Mouse (Mus musculus): ENCODE results near the gene AL607142.1.
A peak's percentile ranks its signal among the peaks of the same experiment; 100 is the strongest.

Gene AL607142.1

DNA sequence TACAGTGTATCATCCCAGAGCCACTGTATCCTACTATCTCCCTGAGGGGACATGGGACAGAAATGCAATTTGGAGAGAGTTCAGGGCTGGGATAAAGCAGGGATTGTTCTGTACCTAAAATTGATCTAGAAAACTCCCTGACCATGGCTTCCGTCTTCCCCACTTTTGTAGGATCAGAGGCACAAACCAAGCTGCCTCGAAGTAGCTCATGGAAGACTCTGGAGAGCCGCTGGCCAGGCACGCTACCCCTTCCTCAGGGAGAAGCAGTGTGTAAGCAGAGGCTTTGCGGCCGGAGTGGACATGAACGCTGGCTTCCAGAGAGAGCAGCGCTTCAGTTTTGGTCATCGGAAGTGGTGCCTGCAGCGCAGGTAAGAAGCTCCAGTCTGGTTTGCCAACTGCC is at the start of gene AL607142.1:
Gene AL607142.1, plus strand, starts transcription at position 301 of the 400 bp plus-strand sequence.
- no peak for DNase-seq (ENCODE audit: low read depth, low spot score)

DNA sequence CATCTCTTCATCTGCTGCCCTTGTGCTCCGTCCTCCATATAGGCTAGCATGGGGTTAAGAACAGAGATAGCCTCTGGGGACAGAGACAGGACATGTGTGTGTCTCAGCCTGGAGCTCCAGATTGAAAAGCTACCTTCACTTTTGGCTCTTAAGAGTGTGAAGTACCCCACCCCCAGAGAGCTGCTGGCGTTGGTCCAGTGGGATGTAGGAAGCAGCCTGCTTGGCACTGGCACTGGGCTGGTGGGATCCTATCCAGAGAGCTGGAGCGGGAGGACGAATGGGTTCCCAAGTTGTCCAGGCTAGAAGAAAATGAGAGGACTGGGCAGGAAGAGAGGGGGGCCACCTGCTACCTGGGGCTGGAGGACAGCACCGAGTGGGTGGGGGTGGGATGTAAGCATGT is 46.4 kb upstream of the AL607142.1 start:
- no peak for DNase-seq (ENCODE audit: low read depth, low spot score)

GRCm38 (mm10) chr4:120022392-120022791 is 42.4 kb upstream of the AL607142.1 start:
- DNase-seq (ENCODE audit: low read depth, low spot score) = no peak

DNA sequence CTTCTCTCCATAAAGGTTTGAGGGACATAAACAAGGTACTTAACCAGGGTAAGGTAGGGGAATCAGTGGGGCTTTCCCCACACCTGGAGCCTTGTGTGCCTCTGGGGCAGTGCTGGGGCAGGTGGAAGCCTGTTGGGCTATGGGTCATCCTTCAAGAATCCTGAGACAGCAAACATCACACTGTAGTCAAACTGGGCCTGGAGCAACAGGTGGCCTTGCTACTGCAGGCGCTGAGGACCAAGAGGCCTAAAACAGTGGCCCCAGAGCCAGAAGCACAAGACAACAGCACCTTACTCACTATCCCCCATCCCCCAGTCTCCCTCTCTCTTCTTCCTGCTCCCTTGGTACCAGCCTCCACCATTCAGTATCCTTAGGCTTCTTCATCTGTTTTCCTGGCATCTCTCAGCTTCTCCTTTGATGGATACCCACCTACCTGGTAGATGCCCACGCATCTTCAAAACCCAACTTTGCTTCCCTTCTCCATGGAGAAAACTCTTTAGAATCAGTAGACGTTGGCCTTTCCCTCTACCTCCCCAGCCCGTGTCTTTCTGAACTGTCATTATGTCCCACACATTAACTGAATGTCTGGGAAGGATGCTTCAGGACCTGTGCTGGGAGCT is 41.5 kb upstream of the AL607142.1 start:
- no peak for DNase-seq (ENCODE audit: low read depth, low spot score)

GRCm38 (mm10) chr4:120024071-120024470 is 40.7 kb upstream of the AL607142.1 start:
- no peak for DNase-seq (ENCODE audit: low read depth, low spot score)

GRCm38 (mm10) chr4:120027671-120028070 is 37.1 kb upstream of the AL607142.1 start:
- DNase-seq (ENCODE audit: low read depth, low spot score) = no peak

- no peak for DNase-seq (ENCODE audit: low read depth, low spot score)
These were observed 34.9 kb upstream of the AL607142.1 start for GRCm38 (mm10) chr4:120029937-120030336.

- DNase-seq (ENCODE audit: low read depth, low spot score) = peak; percentile 29
These were observed 32.3 kb upstream of the AL607142.1 start for GRCm38 (mm10) chr4:120032320-120032983.

GRCm38 (mm10) chr4:120032984-120033355 is 31.8 kb upstream of the AL607142.1 start:
- no peak for DNase-seq (ENCODE audit: low read depth, low spot score)

GRCm38 (mm10) chr4:120036294-120036693 is 28.5 kb upstream of the AL607142.1 start:
- DNase-seq (ENCODE audit: low read depth, low spot score) = no peak

- no peak for DNase-seq (ENCODE audit: low read depth, low spot score)
These were observed 27.8 kb upstream of the AL607142.1 start for GRCm38 (mm10) chr4:120037007-120037406.

DNA sequence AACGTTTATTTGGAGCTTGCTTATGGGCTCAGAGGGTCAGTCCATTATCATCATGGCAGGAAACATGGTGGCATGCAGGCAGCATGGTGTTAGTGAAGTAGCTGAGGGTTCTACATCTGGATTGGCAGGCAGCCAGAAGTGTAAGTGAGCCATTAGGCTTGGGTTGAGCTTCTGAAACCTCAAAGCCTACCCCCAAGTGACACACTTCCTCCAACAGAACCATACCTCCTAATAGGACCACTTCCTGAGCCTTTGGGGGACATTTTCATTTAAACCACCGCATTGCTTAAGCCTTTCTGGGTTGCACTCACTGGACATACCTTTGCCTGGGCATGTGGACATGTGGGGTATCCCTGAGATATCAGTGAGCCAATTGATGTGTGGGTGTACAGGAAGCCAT is 23.3 kb upstream of the AL607142.1 start:
- DNase-seq (ENCODE audit: low read depth, low spot score) = no peak

- DNase-seq (ENCODE audit: low read depth, low spot score) = no peak
These were observed 22.3 kb upstream of the AL607142.1 start for GRCm38 (mm10) chr4:120042480-120042879.

DNA sequence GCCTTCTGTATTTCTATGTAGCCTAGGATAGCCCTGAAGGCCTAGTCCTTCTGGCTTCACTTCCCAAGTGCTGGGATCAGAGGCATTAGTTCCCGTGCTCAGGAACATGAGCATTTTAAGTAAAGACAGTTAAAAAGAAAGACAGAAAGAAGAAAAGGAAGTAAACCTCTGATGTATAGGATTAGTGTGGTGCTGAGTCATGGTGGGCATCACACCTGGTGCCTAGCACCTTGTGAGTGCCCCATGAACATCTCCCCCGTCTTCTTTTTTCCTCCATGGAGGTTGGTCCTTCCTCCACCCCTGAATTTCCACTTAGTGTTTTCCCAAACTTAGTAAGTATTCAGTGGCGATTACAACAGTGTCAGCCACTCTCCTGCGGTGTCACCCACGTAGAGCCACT is 20.2 kb upstream of the AL607142.1 start:
- no peak for DNase-seq (ENCODE audit: low read depth, low spot score)

DNA sequence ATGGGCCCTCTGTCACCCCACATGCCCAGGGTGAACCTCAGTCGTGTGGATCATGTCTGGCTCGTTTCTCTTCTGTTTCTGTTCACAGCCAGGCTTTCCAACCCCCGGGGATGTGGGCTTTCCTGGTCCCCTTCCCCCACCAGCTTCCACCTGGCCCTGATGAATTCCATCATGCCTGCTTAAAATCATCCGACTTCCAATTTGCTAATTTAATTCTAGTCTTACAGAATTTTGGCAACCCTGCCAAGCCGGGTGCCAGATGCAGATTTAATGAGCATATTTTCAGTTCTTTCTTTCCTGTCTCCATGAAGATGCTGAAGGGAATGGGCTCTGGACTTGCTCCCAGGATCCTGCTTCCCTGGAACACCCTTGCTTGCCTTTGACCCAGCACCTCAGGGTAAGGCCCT is 19.7 kb upstream of the AL607142.1 start:
- no peak for DNase-seq (ENCODE audit: low read depth, low spot score)

DNA sequence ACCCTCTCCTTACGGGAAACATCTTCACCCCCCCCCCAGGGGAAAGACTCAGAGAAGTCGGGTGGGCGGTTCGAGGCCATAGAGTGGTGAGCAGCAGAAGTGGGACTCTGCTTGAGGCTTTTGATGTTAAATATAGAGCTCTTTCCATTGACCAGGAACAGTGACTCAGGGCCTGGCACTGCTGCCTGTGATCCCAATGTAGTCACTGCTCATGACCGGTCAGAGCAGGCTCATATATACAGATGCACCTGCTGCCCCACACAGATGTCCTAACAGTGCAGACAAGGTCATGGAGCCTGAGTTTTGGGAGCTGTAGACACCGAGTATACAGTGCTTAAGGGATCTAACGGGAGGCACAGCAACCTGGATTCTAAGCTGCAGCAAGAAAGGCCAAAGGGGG is 18.9 kb upstream of the AL607142.1 start:
- DNase-seq (ENCODE audit: low read depth, low spot score) = no peak

- no peak for DNase-seq (ENCODE audit: low read depth, low spot score)
These were observed 17.7 kb upstream of the AL607142.1 start for GRCm38 (mm10) chr4:120047060-120047459.

GRCm38 (mm10) chr4:120048274-120048673 is 16.5 kb upstream of the AL607142.1 start:
- no peak for DNase-seq (ENCODE audit: low read depth, low spot score)

DNA sequence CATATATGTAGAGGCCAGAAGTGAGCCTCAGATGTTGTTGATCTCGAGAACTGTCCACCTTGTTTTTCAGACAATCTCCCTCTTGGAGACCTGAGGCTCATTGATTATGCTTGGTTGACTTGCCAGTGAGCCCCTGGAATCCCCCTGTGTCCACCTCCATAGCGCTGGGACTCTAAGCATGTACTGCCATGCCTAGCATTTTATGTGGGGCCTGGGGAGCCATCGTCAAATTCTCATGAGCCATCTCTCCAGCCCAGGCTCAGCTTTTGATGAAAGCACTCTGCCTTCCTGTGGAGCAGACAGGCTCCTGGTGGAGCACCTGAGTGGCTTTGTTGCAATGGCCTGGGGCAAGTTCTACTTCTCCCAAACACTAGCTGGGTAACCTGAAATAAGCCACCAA is 14.9 kb upstream of the AL607142.1 start:
- DNase-seq (ENCODE audit: low read depth, low spot score) = no peak

- DNase-seq (ENCODE audit: low read depth, low spot score) = no peak
These were observed 12.3 kb upstream of the AL607142.1 start for GRCm38 (mm10) chr4:120052481-120052880.

GRCm38 (mm10) chr4:120053026-120054005 is 11.5 kb upstream of the AL607142.1 start:
- no peak for DNase-seq (ENCODE audit: low read depth, low spot score)

- DNase-seq (ENCODE audit: low read depth, low spot score) = no peak
These were observed 10.7 kb upstream of the AL607142.1 start for GRCm38 (mm10) chr4:120054145-120054544.
